Mouse (Mus musculus) monocyte, adult 2 months (primary cell): ENCODE data around the gene Akr7a5.

Experiments used
- DNase-seq, 2 experiments: peaks; one replicate each; pipeline ENCODE4 v3.0.0; 2022; ENCODE audit warnings: low spot score in 2 of 2, low read depth in 1 of 2

Gene Akr7a5

DNA sequence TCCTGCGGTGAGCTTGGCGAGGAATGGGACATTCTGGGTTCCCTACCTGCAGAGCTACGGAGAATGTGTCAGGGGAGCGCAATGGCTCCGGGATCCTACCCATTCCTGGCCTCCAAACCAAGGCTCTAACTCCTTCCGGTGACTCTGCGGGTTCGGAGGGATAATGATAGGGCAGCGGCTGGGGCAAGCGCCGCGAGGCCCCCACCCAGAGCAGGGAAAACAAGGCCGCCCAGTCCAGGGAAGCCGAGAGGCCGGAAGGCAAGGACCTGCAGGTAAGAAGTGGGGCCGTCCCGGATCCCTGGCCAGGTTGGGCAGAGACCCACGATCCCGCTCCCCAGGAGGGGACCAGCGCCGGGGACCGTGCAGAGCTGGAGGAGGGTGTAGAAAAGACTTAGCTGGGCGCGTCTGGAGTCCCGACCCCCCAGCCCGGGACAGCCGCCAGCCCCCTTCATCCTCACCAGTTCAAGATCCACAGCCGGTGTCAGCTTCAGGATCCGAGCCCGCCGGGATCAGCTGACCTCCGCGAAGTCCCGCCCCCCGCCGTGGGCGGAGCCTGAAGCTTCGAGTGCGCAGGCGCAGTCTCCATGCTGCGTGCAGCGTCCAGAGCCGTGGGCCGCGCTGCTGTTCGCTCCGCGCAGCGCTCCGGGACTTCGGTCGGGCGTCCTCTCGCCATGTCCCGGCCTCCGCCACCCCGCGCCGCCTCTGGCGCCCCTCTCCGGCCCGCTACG lies at the start of gene Akr7a5, which contains the start of gene Pqlc2:
Akr7a5 (plus strand) TSS at position 574 of the 728 bp plus-strand sequence.
Pqlc2 (minus strand) TSS at position 538 of the 728 bp plus-strand sequence.
- peak; percentile 86 to 95 for DNase-seq

DNA sequence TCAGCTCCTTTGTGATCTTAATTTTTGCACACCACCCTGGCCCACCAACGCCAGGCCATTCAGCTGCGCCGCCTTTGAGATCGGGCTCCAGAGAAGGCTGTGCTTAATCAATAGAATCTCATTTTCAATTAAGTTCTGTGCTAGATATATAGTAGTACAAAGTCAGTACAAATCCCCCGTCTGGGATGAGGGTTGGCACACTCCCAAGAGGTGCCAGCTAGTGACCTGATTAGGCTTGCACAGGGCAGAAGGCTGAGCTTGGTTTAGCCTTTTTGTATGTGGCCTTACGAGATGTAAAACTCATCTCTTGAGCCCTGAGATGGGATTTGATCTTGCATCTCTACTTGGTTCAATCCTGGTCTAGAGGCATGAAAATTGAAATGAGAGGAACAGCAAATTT lies 47.6 kb upstream of the Akr7a5 start:
- no peak for DNase-seq

DNA sequence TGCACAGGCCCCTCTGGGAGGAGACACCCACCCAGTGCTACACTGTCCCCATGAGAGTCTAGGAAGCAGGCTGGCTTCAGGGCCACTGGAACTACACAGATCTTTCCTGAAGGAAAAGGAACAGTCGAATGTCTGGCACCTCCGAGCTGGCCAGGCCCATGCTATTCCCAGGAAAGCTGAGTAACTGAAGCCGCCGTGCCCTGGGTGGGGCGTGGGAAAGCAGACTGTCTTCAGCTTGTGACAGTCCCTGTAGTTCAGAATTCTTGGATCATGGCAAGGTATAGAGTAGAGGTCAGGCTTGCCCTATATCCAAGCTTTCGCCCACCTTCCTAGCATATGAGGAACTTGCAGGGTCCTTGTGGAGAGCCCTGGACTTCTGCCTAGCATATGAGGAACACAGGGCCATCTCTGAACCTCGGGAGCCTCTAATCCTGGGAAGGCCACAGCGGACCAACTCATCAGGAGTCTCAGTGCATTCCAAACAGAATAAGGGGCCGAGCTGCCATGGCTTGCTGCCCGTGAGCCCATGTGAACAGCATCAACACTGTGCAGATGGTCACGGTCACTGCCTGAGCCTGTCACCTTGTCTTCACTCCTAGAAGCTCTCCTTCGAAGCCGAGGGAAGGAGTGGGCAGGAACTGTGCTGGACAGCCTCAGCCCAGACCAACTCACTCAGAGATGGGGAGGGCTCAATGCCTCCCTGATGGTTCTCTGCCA lies 44.6 kb upstream of the Akr7a5 start:
- DNase-seq, result no peak

DNA sequence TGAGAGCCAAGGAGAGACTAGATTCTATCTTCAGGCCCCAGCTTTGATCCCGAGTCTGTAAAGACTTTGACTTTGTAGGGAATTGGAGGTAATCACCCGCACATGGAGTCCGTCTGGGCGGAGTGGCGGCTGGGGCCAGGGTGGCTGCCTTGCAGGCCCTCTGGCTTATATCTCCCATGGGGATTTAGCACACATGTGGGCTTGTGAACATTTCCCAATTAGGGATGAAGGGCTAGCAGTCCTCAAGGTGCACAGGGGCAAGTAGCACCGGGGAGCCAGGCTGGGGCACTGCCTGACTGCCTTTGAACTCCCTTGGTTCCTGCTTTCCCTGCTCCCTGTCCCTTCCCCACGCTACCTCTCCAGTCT lies 44.1 kb upstream of the Akr7a5 start:
- DNase-seq, result no peak

DNA sequence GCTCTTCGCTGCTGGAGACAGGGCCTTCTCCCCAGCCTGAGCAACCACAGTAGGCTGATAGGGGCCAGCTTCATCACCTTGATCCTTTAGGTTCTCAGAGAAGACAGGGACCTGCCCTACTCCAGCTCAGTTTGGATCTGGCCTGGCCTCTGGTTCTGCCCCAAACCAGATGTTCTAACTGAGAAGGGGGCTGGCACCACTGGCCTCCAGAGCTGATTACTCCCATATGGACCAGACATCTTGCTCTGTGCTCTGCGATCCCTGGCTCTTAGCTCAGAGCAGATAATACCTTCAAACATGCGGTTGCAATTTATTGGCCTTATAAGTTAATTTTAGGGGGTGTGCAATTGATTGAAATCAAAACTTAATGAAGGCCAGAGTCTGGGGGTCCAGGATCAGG lies 43.2 kb upstream of the Akr7a5 start:
- DNase-seq, result no peak

DNA sequence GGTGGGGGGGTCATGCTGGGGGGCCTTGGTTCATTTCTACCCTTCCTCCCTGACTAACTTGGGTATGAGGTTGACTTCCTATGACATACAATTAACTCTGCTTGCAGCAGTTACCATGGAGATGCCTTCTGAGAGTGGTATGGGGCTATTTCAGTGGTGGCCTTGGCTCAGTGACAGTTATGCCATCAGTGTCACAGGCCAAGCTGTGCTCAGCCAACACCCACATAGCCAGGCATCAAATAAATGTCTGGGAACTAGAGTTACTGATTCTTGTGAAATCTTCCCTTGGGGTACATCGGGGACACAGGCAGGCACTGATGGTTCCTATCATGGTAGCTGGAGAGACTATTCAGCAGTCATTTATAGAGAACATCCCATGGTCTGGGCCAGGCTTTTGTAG lies 42.3 kb upstream of the Akr7a5 start:
- no peak for DNase-seq

DNA sequence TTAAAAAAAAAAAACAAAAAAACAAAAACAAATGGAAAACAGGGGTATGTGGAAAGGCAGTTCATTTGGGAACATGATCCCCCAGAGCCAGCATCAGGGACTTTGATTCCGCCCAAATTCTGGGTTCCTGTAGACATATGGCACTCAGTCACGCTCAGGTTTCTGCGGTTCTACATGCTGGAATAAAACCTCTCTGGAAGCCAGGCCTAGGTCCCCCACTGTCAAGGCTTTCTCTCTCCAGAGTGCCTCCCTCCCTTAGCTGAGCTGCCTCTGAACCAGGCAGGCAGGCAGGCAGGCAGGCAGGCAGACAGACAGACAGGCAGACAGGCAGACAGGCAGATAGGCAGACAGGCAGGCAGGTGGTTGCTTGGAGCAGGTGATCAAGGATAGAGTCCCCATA lies 40.4 kb upstream of the Akr7a5 start:
- no peak for DNase-seq

DNA sequence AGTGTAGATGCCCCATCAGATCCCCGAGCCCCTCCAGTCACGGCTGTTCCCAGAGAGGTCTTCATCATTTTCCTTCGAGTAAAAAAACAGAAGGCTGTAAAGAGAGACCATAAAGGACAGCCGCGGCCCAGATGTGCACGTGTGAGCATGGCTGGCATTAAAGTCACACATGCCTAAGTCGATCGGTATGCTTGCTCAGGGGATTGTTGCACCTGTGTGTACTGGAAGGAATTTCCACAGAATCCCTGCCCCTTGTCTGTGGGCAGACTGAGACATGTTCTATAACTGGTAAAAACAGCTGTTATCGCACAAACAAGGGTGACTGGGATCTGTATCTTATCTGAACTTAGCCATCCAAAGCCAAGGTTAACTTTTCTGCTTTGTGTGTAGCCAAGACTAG lies 39.0 kb upstream of the Akr7a5 start:
- no peak for DNase-seq

DNA sequence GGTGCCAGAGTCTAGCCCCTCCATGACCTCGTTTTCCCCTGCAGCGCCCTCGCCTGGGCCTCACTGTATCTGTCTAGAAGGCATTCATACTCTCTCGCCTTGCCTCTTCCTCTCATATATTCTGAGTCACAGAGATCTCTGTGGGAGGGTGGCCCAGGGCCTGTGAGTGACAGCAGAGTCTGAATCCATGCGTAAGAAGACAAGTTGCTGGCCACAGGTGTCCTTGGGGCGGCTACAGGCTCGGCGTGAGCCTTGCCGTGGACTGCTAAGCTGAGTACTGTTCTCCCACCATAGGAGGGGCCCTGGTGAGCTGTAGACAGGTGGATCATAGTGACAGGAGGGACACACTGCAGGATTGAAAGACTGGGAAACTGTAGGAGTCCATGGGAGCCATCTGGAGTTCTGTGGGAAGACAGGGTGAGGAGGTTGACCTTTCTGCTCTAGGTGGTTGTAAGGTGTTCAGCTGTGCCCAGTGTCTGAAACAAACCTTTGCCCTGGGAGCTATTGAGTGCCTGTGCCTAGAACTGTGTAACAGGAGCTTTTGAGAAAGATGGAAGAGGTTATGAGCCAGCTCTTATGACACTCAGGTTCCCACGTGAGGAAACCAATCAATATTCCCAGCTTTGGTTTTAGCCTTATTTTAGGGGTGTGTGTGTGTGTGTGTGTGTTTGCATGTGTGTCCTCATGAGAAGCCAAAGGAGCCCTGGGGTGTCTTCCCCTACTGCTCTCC lies 37.4 kb upstream of the Akr7a5 start:
- no peak for DNase-seq

DNA sequence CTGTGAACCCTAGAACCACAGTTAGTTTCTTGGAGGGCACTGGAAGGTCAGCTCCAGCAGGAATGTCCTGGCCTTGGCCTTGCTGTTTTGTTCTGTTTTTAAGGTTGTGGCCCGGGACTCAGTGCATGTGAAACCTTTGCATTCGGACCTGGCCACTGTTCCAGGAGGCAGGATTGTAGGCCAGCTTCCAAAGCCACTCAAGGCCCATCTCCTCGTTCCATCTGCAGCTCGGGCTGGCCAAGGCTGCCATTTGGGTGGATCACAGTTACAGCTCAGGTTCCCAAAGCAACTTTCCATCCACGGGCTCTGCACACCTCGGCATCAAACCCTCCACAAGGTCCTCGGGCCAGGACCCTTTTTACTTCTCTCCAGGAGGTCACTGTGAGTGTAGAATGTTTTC lies 36.0 kb upstream of the Akr7a5 start:
- no peak for DNase-seq

DNA sequence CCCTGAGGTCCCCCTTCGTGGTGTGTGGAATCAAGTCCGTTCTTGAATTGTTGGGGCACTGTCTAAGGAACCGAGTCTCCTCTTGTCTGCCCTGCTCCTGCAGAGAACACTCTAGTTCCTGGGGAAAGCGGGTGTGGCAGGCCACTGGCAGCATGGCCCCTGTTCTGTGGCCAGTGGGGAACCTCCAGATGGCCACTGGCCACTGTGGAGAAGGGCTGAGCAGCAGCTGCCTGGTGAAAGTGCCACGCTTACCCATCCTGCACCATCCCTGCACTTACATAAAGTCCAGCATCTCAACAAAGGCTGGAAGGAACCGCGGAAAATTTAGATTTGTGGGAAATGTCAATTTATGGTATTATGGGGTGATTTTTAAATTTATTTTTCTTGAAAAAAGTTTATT lies 34.1 kb upstream of the Akr7a5 start:
- DNase-seq, result no peak

DNA sequence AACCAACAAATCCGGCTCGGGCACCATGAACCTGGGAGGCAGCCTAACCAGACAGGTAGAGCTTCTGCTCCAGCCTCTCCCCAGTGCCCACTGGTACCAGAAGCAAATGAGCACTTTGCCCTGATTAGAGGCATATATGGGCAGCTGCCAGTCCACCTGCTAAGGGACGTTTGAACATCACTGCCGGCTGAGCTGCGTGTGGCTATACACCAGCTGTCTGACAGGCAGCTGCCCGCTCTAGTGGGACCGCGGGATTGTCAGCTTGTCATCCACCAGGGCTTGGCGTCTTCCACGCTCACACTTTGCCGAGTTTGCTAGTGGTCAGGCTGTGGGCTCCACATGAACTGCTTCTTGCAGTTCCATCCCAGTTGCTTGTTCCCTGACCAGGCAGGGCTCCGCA lies 30.0 kb upstream of the Akr7a5 start:
- no peak for DNase-seq

DNA sequence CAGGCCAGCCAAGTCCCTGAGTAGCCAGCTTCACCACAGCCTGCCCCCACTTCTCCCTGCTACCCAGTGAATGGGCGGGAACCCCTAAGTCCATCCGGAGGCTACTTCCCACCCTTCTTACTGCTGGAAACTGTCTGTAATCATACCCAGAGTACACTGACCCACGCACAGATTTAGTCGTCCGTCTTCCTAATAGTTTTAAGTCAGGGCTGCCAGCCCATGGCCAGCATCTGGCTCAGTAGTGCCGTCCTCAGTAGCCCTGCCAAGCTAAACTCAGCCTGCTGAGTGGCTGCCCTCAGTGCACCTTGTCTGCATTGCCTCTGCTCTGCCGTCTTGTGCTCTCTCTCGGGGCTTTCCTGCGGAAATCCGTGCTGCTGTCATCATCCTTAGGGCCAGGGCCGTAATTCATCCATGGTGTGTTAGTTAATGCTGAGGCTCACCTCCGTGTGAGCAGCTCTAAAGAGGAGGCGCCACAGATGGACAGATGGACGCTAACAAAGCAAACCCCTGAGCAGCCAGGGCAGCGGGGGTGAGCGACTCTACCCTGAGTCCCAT lies 28.7 kb upstream of the Akr7a5 start:
- DNase-seq, result no peak

DNA sequence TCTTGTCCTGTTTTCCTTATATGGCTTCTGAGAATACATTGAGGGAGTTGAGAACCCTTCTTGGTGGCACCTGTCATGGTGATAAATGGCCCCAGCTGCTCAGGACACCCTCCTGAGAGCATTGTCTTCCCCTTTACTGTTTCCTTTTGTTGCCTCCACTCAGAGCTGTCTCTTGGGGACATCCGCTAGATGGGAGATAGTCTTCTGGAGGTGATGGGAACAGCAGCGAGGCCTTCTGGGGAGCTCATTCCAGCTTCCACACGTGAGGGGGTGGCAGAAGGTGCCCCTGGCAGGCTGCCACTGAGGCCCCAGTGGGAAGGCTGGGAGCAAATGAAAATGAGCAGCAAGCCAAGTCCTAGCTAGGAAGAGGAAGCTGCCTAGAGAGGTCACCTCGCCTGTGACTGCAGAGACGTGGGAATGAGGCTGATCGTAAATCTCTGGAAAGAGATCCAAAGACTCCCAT lies 27.6 kb upstream of the Akr7a5 start:
- DNase-seq, result no peak

DNA sequence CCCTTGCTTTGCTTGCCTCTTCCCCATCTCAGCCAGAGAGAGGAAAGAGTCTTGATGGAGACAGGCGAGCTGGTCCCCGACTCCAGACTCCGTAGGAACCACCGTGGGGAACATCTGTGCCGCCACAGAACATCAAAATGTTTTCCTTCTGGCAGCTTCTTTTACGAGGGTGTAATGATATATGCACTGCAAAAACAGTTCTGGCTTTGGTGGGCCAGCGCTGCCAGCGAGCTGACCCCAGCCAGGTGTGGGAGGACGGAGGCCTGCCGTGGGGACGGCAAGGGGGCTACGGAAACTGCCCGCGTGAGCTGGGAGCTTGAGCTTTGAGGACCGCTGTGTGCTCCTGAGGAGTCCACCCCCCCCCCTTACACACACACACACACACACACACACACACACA lies 25.7 kb upstream of the Akr7a5 start:
- DNase-seq, result no peak

DNA sequence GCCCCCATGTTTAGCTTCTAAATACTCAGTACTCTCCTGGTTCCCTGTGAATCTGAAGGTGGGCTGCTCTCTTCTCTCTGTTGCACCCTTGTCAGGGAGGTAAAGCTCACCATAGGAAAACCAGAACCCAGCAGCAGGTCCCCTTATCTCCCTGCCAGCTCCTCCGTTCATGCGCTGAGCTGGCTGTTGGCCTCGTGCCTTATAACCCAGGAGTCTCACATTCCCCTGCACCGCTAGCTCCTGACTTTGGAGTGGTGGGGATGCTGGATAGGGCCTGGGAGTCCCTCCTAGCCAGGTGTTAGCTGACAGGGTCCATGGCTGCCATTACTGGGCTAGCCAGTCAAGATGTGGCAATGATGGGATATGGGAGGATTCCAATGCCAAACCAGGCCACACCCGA lies 24.3 kb upstream of the Akr7a5 start:
- DNase-seq, result no peak

DNA sequence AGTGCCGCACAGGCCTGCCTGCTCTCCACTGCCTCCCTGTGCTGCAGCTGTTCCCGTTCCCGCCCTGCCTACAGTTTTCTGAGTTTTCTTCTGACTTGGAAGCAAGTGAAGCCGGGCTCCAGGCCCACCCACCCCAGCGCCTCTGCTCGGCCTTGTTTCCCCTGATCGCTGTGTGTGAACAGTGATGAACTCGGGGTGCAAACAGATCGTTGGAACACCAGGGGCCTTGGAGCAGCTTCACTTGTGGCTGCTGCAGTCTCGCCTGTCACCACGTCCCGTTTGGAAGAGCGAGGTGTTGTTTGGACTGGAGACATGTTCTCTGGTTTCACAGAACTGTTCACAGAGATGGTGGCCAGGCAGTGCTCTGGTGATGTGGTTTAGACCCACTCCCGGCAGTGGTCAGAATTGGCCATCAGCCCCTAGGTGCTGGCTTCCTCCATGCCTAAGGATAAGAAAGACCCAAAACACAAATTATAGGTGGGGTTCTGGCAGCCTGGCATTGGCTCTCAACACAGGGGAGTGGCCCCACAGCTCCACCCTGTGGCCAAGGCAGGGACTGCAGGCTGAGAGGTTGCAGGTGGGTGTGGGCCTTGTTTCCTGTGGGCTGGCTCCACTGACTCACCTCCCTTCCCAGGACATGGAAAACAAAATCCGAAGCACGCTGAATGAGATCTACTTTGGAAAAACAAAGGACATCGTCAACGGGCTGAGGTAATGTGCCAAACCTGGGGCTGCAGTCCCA lies 23.3 kb upstream of the Akr7a5 start:
- DNase-seq, result peak; percentile 23 to 43

DNA sequence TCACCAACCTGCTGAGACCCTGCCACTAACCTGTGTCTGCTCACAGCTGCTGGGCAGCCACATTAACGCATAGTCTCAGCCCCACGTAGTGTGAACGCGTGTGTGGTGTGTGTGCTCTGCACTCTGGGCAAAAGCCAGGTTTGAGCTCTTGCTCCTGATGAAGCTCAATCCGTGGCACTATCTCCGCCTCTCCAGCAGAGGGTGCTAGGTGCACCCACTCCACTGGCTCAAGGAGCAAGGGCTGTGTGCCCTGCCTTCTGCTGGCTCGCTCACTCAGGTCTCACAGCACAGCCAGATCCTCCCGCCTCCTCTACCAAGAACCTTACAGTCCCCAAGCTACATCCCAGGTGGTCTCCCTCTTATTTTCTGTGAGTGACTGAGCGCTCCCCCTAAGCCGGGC lies 21.5 kb upstream of the Akr7a5 start:
- DNase-seq, result no peak

DNA sequence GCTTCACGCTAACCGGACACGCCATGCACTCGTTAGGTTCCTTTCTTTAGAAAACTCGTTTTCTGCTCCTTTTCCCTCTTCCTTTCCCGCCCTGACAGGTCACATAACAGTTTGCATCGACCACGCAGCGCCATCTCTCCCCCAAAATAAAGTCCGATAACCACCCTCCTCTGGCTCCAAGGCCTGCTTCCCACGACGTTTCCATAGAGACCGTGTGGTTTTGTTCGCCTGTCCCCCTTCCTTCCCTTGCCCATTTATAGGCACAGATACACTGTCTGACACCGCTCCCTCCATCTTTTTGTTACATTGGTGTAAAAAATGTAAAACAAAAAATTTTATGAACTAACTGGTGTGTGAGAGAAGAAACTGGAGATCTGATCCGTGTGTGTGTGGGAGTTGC lies 19.4 kb upstream of the Akr7a5 start:
- no peak for DNase-seq

DNA sequence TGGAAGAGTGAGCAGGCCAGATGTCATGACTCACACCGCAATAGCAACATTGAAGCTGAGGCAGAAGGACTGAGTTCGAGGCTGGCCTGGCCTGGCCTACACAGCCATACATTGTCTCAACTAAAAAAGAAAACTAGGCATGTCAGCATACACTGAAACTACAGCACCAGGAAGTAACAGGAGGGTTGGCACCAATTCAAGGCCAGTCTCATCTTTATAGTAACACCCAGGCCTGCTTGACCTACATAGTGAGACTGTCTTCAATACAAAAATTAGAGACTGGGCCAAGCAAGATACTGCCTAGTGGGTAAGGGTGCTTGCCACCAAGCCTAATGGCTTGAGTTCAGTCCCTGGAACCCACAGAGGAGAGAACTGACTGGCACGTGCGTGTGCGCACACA lies 18.5 kb upstream of the Akr7a5 start:
- DNase-seq, result no peak

DNA sequence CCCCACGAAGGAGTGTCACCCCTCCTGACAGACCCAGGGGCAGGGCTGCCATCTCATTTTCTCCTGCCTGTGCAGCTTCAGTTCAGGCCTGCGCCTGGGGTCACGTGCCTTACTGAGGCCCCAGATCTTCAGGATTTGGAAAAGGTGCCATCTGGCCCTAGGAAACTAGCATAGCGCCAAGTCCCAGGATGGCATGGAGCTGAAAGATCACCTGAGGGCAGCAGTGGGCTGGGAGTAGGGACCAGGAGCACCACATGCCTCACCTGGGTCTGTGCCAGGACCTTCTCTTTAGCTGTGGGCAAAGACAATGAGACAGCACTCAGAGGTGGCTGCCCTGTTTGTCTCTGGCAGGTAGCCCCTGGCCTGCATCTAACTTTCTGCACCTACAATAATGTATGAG lies 13.0 kb upstream of the Akr7a5 start:
- DNase-seq, result no peak
